Mouse (Mus musculus): Measurements from ENCODE around the gene Espl1.

Espl1 gene

DNA sequence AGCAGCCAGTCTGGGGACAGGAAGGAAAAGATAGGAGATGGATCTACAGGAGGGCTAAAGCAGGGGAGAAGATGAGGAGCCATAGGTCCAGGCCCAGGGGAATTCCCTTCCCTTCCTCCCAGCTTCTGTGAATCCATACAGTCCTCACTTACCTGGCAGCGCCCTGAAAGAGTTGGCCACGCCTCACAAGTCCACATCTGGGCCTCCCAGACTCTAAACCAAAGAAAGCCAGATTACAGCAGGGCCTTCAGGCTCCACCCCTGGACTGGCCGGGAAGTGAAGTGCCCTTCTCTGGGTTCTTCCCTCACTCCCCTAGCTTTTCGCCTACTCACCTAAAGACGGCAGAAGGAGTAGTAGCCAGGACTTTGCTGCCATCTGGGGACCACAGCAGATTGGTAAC, 43.5 kb downstream of the Espl1 start:
- no peak for DNase-seq

DNA sequence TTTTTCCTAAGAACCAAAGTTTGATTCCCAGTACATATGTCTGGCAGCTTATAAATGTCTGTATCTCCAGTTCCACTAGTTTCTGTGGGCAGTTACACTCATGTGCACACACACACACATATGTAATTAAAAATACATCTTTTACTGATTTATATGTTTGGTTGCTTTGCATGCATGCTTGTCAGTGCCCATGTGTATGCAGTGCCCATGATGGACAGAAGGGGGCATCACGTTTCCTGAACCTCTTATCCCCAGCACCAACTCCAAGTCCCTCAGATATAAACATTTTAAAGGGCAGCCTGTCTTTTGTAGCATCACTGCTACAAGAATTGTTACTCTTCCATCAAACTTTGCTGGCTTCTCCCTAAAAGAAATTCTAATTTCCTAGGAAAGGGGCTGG, 45.5 kb downstream of the Espl1 start:
- DNase-seq: peak; percentile 64

DNA sequence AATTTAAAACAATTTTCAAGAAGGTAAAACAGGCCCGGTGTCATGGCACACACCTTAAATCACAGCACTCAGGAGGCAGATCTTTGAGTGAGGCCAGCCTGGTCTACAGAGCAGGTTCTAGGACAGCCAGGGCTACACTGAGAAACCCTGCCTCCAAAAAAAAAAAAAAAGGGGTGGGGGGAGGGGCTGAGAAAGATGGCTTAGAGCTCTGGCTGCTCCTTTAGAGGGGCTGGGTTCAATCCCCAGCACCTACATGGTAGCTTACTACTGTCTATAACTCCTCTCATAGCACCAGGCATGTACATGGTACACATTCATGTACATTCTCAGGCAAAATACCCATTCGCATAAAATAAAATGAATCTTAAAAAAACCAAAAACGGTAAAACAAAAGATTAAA, 48.4 kb downstream of the Espl1 start:
- DNase-seq: no peak

DNA sequence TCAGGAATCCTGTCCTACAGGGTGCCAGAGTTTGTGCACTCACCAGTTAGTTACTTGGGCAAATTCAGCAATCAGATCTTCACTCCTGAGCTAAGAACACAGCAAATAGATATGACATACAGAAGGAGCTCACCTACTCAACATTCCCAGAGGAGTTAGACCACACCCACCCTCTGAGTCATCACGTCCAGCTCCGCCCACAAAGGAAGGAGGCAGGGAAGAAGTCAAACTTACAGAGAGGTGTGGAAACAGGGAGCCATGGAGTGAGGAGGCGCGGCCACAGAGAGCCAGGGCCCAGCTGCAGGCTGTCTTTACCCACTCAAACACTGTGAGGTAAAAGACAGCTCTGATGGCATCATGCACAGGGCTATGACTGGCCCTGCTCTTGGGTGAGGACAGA, 50.4 kb downstream of the Espl1 start:
- no peak for DNase-seq

GRCm38 (mm10) chr15:102350138-102350941, 54.3 kb downstream of the Espl1 start, which contains the start of gene Aaas:
Gene Aaas, minus strand, starts transcription at chr15:102350771.
- peak; percentile 94 for DNase-seq

GRCm38 (mm10) chr15:102350942-102351291, 54.9 kb downstream of the Espl1 start:
- DNase-seq: no peak

GRCm38 (mm10) chr15:102352177-102352576, 56.1 kb downstream of the Espl1 start:
- DNase-seq: no peak

DNA sequence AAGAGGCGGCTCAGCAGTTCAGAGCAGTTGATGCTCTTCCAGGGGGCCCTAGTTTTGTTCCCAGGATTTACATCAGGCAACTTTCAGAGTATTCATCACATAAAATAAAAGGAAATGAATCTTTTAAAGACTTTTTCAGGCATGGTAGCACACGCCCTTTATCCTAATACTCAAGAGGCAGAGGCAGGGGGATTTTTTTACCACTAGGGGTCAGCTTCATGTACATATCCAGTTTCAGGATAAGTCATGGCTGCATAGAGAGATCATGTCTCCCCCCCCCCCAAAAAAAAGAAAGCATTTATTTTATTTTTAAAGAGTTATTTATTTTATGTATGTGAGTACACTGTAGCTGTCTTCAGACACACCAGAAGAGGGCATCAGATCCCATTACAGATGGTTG, 57.9 kb downstream of the Espl1 start:
- DNase-seq: no peak

GRCm38 (mm10) chr15:102355134-102355870, 59.2 kb downstream of the Espl1 start:
- peak; percentile 15 for DNase-seq

- DNase-seq: peak; percentile 18
These were observed 59.9 kb downstream of the Espl1 start for GRCm38 (mm10) chr15:102355871-102356441.

DNA sequence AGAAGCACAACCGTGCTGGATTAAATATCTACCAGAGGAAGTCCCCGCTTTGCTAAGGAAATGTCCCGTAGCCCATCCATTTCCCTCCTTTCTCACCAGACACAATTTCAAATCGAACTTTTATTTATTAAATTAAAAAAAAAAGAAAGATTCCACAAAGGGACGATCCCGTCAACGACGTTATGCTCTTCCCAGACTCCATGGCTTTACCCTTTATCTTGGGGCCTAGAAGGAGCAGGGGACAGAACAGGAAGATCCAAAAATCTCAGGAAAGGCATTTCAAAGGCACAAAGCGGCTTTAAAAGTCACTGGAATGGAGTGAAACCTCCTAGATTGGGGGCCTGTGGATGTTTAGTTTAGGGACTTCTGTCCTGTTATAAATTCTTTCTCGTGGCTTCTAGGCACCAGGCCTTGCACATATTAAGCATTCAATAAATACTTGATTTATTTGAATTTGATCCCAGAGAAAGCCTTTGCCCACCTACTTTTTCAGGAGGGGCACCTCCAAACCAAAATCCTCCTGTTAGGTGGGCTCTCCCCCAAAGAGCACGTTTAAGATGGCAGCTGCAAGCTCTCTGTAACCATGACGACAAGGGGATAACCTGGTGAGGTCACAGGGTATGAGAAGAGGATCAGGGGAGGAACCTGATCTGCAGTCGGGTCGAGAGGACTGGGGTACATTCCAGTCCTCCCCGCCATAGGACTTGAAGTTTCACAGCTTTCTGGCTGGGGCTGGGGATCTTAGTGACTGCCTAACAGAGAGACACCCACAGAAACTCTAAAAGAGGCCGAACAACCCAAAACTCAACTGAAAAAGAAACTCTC, 60.6 kb downstream of the Espl1 start:
- DNase-seq: no peak

GRCm38 (mm10) chr15:102358126-102358525, 62.1 kb downstream of the Espl1 start:
- peak; percentile 16 for DNase-seq

DNA sequence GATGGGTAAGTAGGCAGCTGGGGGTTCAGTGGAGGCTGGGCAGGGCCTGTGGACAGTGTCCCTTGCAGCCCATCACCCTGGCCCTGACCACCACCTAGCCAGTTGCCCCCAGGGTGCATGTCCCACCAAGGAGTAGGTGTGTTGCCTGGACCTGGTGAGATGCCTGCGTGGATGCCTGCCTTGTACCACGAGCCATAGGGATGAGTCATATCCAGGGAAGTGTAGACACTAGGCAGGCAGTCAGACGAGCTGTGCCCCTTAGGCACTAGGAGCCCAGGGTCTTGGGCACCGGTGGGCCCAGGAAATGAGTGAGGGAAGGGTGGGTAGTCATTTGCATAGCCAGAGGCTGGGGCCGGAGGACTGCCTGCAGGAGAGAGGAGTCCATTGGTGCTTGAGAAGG, 62.8 kb downstream of the Espl1 start:
- DNase-seq: no peak

GRCm38 (mm10) chr15:102362648-102363047, 66.6 kb downstream of the Espl1 start:
- DNase-seq: no peak

- no peak for DNase-seq
These were observed 68.6 kb downstream of the Espl1 start for GRCm38 (mm10) chr15:102364678-102365077.

DNA sequence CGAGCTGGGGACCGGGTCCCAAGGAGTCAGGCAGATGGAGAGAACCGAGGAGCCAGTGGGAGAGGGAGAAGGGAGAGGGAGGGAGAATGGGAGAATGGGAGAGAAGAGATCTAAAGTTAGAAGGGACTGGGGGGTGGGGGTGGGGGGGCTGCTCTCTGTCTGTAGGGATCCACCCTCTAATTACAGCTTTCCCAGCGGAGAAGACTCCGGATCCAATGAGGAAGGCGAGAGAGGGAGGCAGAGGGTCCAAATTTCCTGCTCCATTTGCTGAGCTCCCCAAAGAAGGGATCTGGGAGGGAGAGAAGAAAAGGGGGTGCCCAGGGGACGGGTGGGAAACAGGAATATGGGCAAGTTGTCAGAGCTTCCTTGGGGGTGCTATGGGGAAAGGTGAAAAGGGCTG, 70.2 kb downstream of the Espl1 start:
- DNase-seq: no peak

- DNase-seq: no peak
These were observed 70.8 kb downstream of the Espl1 start, which contains the start of gene Sp7 for GRCm38 (mm10) chr15:102366733-102367344. Gene Sp7, minus strand, starts transcription at chr15:102367182.

- no peak for DNase-seq
These were observed 73.9 kb downstream of the Espl1 start for GRCm38 (mm10) chr15:102369972-102370371.

GRCm38 (mm10) chr15:102370727-102371126, 74.7 kb downstream of the Espl1 start:
- DNase-seq: no peak
